Mouse (Mus musculus) CD4-positive naive resting alpha-beta T cell, adult 57 days (primary cell): ENCODE data around the gene Psmb7. TPM values are rescaled to one million over a fixed set of nuclear protein-coding genes. Genes with fewer than 3 reads are reported as not detected.

Source experiments
- total RNA-seq: library from RNA; stranded (reverse); gene quantifications from one replicate; pipeline ENCODE4 v1.2.4, GENCODE M21; 2023

Psmb7 gene
- 95.1 TPM for total RNA-seq

GRCm38 (mm10) chr2:38643625-38644427 is at the start of gene Psmb7:
Gene Psmb7 (minus strand): TSS chr2:38644087.

Other genes with a start within 250 kb of the Psmb7 start
- 0.86 TPM for gene Nek6, start 132.4 kb downstream of the Psmb7 start, total RNA-seq
- gene Nr5a1, start 70.5 kb upstream of the Psmb7 start, total RNA-seq = 0.44 TPM